Mouse (Mus musculus): ENCODE data around the gene Olfr551. TPM values are rescaled to one million over a fixed set of nuclear protein-coding genes. Genes with fewer than 3 reads are reported as not detected.

Olfr551 gene
- not detected in 2 replicates for polyA plus RNA-seq (2015; fragmentation: Nextera tagmentation; extraction: Ambion mirVana)

GRCm38 (mm10) chr7:102591786-102592185, at the start of gene Olfr551:
Gene Olfr551 (minus strand): TSS chr7:102591886.

DNA sequence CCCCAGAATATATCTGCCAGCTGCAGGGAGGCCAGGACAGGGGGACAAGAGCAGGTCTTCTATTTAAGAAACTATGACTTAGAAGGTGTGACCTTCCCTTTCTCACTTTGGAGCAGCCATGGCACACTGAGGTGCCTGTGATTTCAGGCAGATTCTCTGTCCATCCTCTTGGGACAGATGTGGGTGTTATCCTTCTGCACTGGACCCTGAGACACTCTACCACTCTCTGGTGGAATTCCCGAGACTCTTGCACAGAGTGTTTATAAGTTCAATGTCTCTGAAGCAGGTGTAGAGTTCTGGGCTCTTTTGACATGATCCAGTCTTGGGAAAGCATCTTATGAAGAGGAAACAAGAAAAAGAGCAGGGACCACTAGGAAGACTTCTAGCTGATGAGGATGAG, 46.4 kb upstream of the Olfr551 start, which contains the start of gene Olfr554:
Gene Olfr554 (plus strand): TSS at position 301 of the 400 bp plus-strand sequence.

DNA sequence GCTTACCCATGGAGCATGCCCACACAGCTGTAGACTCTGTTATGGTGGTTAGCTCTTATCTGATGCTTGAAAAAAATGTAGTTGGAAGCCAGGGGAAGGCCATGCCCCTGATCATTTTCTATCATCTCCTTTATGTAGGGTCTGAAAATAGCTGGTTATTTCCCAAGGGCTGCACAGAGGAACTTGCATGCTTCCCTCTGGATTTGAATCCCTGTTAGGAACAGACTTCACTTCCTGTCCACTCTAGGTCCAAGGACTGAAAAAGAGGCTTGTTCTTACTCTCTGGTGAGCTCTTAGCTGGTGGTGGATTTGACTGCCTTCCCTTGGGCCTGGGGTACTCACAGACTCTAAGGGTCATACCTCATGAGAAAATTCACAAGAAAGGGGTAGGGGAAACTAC, 26.4 kb upstream of the Olfr551 start, which contains the start of gene Olfr553:
Gene Olfr553 (minus strand): TSS at position 101 of the 400 bp plus-strand sequence.

DNA sequence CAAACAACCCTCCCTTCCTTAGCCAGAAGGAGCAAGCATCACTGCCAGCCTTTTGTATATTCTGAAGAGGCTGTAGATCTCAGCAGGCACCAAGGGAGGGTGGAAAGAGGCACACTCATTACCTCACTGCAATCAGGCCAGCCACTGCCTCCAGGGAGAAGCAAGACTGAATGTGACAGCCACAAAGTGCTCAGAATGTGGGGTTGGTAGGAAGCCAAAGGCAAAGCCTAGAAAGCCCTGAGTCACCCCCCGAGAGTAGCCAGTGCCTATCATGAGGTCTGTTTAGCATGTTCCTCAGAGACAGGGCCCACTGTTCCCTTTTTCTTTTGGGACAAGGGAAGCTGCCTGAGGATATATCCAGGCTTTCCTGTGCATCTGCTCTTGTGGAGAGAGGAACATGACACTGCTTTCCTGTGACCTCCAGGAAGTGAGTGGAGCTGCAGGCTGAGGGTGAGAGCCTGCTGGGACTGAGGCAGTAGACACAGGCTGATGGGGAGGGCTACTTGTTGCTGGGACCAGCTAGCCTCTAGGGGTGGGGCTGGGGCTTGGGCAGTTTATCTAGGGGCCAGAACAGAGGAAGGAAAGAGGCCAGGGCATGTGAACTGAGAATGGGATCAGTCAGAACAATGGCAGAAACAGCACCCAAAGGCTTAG, 5.8 kb upstream of the Olfr551 start, which contains the start of gene Olfr552:
Gene Olfr552 (plus strand): TSS at position 393 of the 654 bp plus-strand sequence.

GRCm38 (mm10) chr7:102571142-102571541, 20.5 kb downstream of the Olfr551 start, which contains the start of gene Olfr550:
Gene Olfr550 (plus strand): TSS chr7:102571442.

DNA sequence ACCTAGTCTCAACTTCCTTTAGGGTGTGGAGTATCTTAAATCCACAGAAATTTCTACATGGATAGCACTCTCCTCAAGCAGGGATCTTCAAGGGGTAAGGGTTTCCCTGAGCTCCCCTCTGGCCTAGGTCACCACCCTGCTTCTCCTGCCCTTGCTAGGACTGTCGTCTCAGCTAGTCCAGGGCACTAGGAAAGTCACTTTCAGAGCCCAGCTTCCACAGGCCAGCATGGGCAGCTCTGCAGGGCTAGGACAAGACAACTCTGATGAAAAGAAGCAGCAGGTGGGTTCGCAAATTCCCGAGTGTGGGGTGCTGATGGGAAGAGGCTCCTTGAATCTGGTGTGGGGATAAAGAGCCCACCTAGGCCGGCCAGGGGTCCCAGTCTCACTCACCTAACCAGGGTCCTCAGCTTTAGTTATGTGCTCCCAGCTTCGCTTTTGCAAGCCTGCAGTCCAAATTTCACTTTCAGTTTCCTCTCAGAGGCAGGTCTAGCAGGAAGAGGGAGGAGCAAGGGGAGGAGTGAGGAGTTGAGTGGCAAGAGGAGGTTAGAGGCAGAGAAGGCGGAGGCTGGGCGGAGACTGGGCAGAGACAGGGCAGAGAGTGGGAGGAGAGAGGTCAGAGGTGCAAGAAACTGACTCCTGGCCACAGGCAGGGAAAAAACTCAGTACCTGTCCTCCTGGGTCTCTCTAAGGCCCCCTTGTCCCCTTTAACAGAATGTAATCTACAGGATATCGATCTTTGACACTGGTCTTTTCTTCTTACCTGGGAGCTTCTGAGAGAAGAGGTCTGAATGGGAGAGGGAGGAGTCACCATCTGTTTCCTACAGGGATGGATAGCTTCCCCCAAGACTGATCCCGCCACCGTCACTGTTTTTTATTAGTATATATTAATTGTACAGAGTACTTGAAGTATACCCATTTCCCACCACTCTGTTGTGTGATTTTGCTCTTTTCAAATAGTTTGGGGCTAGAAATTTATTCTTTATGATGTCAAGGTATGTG, 26.4 kb downstream of the Olfr551 start, which contains the start of gene Trim21:
Gene Trim21 (minus strand): TSS at position 488 of the 999 bp plus-strand sequence.

DNA sequence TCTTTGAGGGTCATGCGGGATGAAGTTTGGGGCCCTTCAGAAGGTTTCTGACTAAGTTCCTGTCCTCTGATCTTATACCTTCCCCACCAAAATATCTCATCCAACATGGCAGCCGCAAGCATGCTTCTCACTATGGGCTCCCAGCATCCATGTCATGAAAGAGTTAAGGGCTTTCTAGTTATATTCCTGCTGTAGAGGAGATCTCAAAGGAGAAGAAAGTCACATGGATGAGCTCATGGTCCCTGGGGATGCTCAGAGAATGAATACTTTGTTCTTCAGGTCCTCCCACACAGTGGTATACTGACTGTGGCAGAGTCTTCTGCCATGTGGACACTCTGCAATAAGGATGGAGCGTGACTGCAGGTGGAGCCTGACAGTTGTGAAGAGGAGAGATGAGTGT, 42.1 kb downstream of the Olfr551 start, which contains the start of gene Olfr549:
Gene Olfr549 (plus strand): TSS at position 301 of the 400 bp plus-strand sequence.

GRCm38 (mm10) chr7:102540596-102540995, 51.1 kb downstream of the Olfr551 start, which contains the start of gene Olfr548-ps1:
Gene Olfr548-ps1 (plus strand): TSS chr7:102540896.

GRCm38 (mm10) chr7:102534449-102534848, 57.2 kb downstream of the Olfr551 start, which contains the start of gene Olfr547:
Gene Olfr547 (plus strand): TSS chr7:102534749.

Other genes starting within 250 kb of the Olfr551 start
- 45.5 and 58.6 TPM in 2 replicates for gene Rrm1, start 150.2 kb downstream of the Olfr551 start, polyA plus RNA-seq (2015; fragmentation: Nextera tagmentation; extraction: Ambion mirVana)
- gene Olfr543, start 110.2 kb downstream of the Olfr551 start, polyA plus RNA-seq (2015; fragmentation: Nextera tagmentation; extraction: Ambion mirVana) = 0.15 and 0.28 TPM in 2 replicates
- gene Olfr544, start 103.6 kb downstream of the Olfr551 start, polyA plus RNA-seq (2015; fragmentation: Nextera tagmentation; extraction: Ambion mirVana) = 0.05 TPM in 2 replicates
- not detected in 2 replicates for gene Olfr545, start 92.3 kb downstream of the Olfr551 start, polyA plus RNA-seq (2015; fragmentation: Nextera tagmentation; extraction: Ambion mirVana)
- not detected in 2 replicates for gene Olfr547, start 57.1 kb downstream of the Olfr551 start, polyA plus RNA-seq (2015; fragmentation: Nextera tagmentation; extraction: Ambion mirVana)
- not detected in 2 replicates for gene Olfr548-ps1, start 51.0 kb downstream of the Olfr551 start, polyA plus RNA-seq (2015; fragmentation: Nextera tagmentation; extraction: Ambion mirVana)
- not detected in 2 replicates for gene Olfr549, start 42.0 kb downstream of the Olfr551 start, polyA plus RNA-seq (2015; fragmentation: Nextera tagmentation; extraction: Ambion mirVana)
- 0.45 and 0.80 TPM in 2 replicates for gene Trim21, start 26.4 kb downstream of the Olfr551 start, polyA plus RNA-seq (2015; fragmentation: Nextera tagmentation; extraction: Ambion mirVana)
- not detected in 2 replicates for gene Olfr550, start 20.4 kb downstream of the Olfr551 start, polyA plus RNA-seq (2015; fragmentation: Nextera tagmentation; extraction: Ambion mirVana)
- gene Olfr552, start 5.9 kb upstream of the Olfr551 start, polyA plus RNA-seq (2015; fragmentation: Nextera tagmentation; extraction: Ambion mirVana) = not detected in 2 replicates
- not detected in 2 replicates for gene Olfr553, start 26.3 kb upstream of the Olfr551 start, polyA plus RNA-seq (2015; fragmentation: Nextera tagmentation; extraction: Ambion mirVana)
- not detected in 2 replicates for gene Olfr554, start 46.5 kb upstream of the Olfr551 start, polyA plus RNA-seq (2015; fragmentation: Nextera tagmentation; extraction: Ambion mirVana)
- not detected in 2 replicates for gene Olfr555, start 66.9 kb upstream of the Olfr551 start, polyA plus RNA-seq (2015; fragmentation: Nextera tagmentation; extraction: Ambion mirVana)
- gene Olfr556, start 73.0 kb upstream of the Olfr551 start, polyA plus RNA-seq (2015; fragmentation: Nextera tagmentation; extraction: Ambion mirVana) = not detected in 2 replicates
- 17.6 and 21.1 TPM in 2 replicates for gene Trim68, start 95.4 kb upstream of the Olfr551 start, polyA plus RNA-seq (2015; fragmentation: Nextera tagmentation; extraction: Ambion mirVana)
- gene Olfr557, start 104.0 kb upstream of the Olfr551 start, polyA plus RNA-seq (2015; fragmentation: Nextera tagmentation; extraction: Ambion mirVana) = not detected in 2 replicates
- gene Olfr558, start 110.3 kb upstream of the Olfr551 start, polyA plus RNA-seq (2015; fragmentation: Nextera tagmentation; extraction: Ambion mirVana) = 0.28 and 0.49 TPM in 2 replicates
- not detected in 2 replicates for gene Olfr33, start 127.2 kb upstream of the Olfr551 start, polyA plus RNA-seq (2015; fragmentation: Nextera tagmentation; extraction: Ambion mirVana)
- gene Olfr559, start 135.6 kb upstream of the Olfr551 start, polyA plus RNA-seq (2015; fragmentation: Nextera tagmentation; extraction: Ambion mirVana) = not detected in 2 replicates
- 0.11 TPM in 1 of 2 replicates, not detected in the other for gene Olfr560, start 167.5 kb upstream of the Olfr551 start, polyA plus RNA-seq (2015; fragmentation: Nextera tagmentation; extraction: Ambion mirVana)
- gene Olfr78, start 167.6 kb upstream of the Olfr551 start, polyA plus RNA-seq (2015; fragmentation: Nextera tagmentation; extraction: Ambion mirVana) = 5.3 and 6.3 TPM in 2 replicates
- not detected in 2 replicates for gene Olfr561, start 179.3 kb upstream of the Olfr551 start, polyA plus RNA-seq (2015; fragmentation: Nextera tagmentation; extraction: Ambion mirVana)
- not detected in 2 replicates for gene Olfr564, start 211.6 kb upstream of the Olfr551 start, polyA plus RNA-seq (2015; fragmentation: Nextera tagmentation; extraction: Ambion mirVana)